Mouse (Mus musculus) fibroblast of lung, adult 2 months (primary cell): ENCODE results near the gene Sys1.

ENCODE experiments used
- DNase-seq: peaks from one replicate; pipeline ENCODE4 v3.0.0-alpha.2; 2011; ENCODE audit warnings: low read depth

Sys1 gene

GRCm38 (mm10) chr2:164497691-164498268, 41.0 kb downstream of the Sys1 start:
- DNase-seq, result no peak

GRCm38 (mm10) chr2:164499317-164499716, 42.6 kb downstream of the Sys1 start:
- no peak for DNase-seq

GRCm38 (mm10) chr2:164500511-164500910, 43.7 kb downstream of the Sys1 start:
- no peak for DNase-seq

GRCm38 (mm10) chr2:164504919-164505318, 48.2 kb downstream of the Sys1 start:
- DNase-seq, result no peak

GRCm38 (mm10) chr2:164505619-164506347, 49.0 kb downstream of the Sys1 start:
- no peak for DNase-seq

GRCm38 (mm10) chr2:164507811-164508210, 51.0 kb downstream of the Sys1 start:
- no peak for DNase-seq

- no peak for DNase-seq
These were observed 53.9 kb downstream of the Sys1 start for GRCm38 (mm10) chr2:164510621-164511190.

- no peak for DNase-seq
These were observed 55.6 kb downstream of the Sys1 start for GRCm38 (mm10) chr2:164512121-164512909.

- peak; percentile 60 for DNase-seq
These were observed 56.6 kb downstream of the Sys1 start for GRCm38 (mm10) chr2:164513389-164513788.

GRCm38 (mm10) chr2:164514916-164515315, 58.2 kb downstream of the Sys1 start:
- DNase-seq, result no peak

- DNase-seq, result no peak
These were observed 59.1 kb downstream of the Sys1 start for GRCm38 (mm10) chr2:164515897-164516296.

- no peak for DNase-seq
These were observed 59.8 kb downstream of the Sys1 start for GRCm38 (mm10) chr2:164516592-164516991.

GRCm38 (mm10) chr2:164517485-164518221, 60.9 kb downstream of the Sys1 start:
- DNase-seq, result no peak

GRCm38 (mm10) chr2:164518266-164519170, 61.8 kb downstream of the Sys1 start:
- DNase-seq, result no peak

GRCm38 (mm10) chr2:164519171-164519526, 62.4 kb downstream of the Sys1 start:
- no peak for DNase-seq

GRCm38 (mm10) chr2:164520782-164521181, 64.0 kb downstream of the Sys1 start:
- no peak for DNase-seq

- DNase-seq, result peak; percentile 83
These were observed 65.1 kb downstream of the Sys1 start for GRCm38 (mm10) chr2:164521841-164522240.

- DNase-seq, result no peak
These were observed 65.5 kb downstream of the Sys1 start for GRCm38 (mm10) chr2:164522280-164522679.

- no peak for DNase-seq
These were observed 66.6 kb downstream of the Sys1 start for GRCm38 (mm10) chr2:164523301-164523773.

GRCm38 (mm10) chr2:164528557-164528956, 71.8 kb downstream of the Sys1 start:
- DNase-seq, result no peak
